Mouse (Mus musculus) thymus, postnatal 0 days (tissue): ENCODE data around the gene Snx18. TPM values are rescaled to one million over a fixed set of nuclear protein-coding genes. Genes with fewer than 3 reads are reported as not detected.

Experiments
- DNase-seq: peaks from one replicate; pipeline ENCODE4 v3.0.0-alpha.2; 2015; ENCODE audit warnings: low spot score
- polyA plus RNA-seq: library from polyadenylated mRNA; unstranded; fragments of >200 nt; fragmentation: Nextera tagmentation; extraction: Ambion mirVana; gene quantifications from 2 replicates; pipeline ENCODE4 v1.2.1, GENCODE M21; 2015

Snx18 gene
- 12.9 and 15.5 TPM in 2 replicates for polyA plus RNA-seq

DNA sequence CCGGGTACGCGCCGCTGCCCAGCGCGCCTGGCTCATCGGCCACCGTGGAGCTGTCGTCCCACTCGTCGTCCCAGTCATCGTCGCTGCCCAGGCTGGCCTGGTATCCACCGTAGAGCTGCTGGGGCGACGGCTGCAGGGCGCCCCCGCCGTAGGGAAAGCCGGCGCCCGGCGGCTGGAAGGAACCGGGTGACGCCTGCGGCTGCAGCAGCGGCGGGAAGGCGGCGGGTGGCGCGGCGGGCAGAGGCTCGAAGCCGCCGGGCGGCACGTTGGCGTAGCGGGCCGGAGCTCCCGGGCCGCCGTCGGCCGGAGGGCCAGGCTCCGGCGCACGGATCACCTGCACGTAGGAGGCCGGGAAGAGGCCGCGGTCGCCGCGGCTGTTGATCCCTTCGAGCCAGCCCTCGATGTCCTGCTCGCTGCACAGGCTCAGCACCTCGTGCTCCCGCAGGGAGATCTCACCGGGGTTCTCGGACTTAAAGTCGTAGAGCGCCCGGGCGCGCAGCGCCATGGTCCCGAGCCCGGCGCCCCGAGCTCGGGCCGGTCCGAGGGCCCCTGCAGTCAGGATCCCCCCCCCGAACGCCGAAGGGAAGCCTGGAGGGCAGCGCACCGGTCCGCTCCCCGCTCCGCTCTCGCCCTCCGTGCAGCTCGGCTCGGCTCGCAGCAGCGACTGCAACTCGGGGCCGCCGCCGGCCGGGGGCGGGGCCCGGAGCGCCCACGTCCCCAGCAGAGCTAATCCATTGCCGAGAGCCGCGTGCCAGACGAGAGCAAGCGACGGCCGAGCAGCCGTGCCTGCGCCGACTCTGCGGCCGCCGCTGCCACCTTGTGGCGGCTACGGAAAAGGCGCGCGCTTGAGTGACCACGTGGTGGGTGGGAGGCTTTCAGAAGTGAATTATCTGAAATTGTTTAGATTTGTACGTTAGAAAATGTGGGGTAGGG lies at the start of gene Snx18:
Gene Snx18 (minus strand): TSS at position 674 of the 933 bp plus-strand sequence.
- DNase-seq, result peak; percentile 96

DNA sequence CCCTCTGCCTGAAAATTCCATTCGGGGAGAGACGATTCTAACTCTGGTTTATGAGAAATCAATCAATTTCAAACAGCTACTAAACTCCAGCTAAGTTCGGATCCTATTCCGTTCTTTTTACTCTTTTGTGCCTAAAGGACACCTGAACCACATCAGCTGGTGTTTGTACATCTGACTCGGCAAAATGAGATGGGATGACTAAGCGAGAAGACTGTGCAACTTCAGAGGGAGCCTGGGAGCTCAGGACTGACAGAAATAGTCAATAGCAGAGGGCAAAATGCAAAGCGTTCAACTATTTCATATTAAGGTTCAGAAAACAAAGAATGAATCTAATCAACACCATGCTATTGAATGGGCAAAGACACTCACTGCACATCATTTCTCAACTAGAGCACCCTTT lies 45.5 kb upstream of the Snx18 start:
- DNase-seq, result no peak

DNA sequence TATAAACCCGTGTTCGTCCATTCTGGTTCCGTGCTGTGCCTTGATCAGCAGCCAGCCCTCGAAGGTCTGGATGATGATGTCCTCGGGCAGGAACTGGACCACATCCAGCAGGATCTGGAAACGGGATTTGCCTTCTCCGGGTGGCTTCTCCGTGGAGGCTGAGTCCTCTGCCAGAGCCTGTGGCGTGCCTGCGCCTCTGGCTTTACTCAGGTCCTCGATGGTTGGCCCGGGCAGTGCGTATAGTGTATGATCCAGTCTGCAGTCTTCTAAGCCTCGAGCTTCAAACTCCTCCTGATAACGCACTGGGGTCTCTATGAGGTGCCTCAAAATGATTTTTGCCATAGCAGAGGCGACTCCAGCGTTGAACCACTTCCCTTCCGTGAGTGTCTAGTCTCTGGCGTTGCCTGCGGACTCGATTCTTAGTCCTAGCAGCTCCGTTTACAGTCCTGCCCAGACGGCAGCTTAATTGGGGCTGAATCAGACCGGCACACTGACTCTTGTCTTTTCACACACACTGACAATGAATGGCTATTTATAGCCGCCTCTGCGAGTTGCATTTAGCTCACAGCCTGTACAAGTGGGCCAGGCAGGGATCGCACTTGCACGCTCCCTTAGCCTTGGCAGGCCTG lies 44.9 kb upstream of the Snx18 start, which contains the start of gene Hspb3:
Gene Hspb3 (minus strand): TSS at position 526 of the 629 bp plus-strand sequence.
- no peak for DNase-seq

DNA sequence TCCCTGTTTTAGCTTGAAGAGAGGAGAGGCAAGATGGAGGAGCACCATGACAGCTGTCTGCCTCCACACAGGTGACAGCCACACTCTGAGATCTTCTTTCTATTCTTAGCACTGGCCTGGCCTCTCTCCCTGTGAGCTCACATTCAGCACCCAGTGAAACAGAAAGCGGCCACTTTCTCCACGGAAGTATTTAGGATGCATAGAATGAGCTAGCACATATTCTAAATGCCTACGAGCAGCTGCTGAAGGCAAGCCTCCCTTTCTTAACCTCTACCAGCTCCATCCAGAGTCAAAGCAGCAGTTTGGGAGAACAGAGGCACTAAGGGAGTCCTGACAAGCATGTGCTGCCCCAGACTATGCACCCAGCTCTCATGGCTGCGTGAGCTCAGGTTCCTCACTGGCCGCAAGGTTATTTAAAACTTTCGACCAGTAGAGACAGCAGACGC lies 43.5 kb upstream of the Snx18 start:
- DNase-seq, result peak; percentile 13

GRCm38 (mm10) chr13:113660576-113661310 lies 42.4 kb upstream of the Snx18 start:
- no peak for DNase-seq

DNA sequence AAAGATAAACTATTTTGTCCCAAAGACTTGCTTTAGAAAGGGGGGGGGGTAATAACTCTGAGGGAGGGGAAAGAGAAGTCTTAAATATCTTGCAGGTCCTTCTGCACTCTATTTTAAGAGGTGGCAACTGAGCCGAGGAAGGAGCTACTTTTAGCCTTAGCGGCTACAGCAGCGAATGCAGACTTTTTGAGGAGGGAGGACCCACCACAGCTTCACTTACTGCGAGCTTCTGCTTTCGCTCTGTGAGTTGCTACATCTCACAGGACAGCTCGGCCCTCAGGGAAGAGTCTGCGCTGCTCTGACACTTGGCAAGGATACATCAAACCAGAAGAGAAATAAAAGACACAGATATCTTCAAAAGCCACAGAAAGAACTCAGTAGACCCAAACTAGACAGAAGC lies 38.8 kb upstream of the Snx18 start:
- no peak for DNase-seq

DNA sequence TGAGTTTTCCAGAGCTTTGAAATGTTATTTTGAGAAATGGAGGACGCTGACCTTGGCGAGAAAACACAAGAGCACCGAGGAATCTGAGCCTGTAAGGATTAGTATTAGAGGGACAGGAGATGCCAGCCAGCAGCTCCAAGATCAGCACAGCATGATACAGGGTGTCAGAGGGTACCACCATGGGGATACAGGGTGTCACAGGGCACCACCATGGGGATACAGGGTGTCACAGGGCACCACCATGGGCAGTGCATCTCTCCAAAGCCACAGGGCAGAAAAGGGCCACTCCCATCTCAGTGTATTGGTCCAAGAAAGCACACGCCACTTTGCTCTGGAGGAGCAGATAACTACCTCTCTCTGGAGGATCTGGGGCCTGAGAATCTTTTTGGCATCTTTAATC lies 38.3 kb upstream of the Snx18 start:
- no peak for DNase-seq

- DNase-seq, result no peak
Measured at GRCm38 (mm10) chr13:113655511-113655910, 37.1 kb upstream of the Snx18 start.

DNA sequence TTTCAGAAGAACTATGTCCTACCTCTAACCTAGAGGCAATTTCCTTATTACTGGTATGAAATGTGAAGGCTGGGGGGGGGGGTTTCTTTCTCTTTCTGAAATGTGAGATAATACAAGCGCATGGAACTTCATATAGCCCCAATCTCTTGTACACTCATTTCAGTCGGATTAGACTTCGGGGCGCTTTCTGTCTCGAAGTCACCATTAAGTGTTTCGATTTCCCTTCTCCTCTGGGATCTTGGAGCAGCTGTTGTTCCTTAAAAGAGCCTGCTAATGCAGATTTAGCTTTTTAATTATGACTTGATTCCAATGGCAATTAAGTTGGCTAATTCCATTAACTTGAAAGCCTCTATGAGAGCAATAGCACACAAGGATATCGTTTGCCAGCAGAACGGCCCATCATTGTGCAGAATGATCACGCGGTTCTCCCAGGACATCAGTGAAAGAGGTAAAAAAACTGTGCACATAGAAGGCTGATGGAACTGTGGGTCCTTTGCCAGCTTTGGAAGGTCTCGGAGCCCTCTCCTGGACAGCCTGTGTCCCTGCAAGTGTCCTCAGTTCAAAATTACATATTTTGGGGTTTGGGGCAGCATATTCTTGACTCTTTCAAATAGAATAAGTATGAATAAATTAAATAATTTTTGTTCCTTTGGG lies 22.7 kb upstream of the Snx18 start:
- DNase-seq, result no peak

DNA sequence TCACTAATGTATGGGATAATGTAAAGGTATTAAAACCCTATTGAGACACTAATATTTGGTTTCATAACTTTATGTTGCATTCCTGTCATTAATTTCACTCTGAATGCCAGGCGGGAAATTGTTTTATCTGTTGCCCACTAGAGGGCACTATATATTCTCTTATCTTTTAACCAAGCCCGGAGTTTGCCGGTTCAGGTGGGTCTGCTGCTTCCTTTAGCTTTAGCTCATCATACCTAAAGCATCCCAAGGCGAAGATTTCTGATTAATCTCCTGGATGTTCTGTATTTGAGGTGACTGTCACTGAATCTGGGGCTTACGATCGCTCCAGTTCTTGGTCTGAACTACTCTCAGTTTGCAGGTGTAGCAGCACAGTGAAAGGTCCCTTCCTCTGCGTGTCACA lies 20.6 kb upstream of the Snx18 start:
- DNase-seq, result peak; percentile 64

DNA sequence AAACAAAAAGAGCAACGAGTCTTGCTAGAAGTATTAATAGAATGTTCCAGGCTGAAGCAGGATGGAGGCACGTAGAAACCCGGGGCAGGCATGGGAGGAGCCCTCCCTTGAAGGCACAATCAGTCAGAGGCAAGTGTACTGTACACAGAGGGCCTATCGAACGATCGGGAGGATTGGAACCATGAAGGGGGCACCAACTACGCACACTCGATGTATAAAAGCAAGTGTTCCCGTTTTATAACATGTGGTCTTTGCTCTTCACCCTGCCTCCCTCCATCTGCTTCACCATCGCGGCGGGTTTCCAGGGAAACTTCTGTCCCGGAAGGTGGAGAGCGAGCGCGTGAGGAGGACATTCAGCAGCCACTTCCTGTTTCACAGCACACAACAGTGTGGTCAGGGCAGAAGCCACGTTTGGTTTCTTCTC lies 17.4 kb upstream of the Snx18 start:
- peak; percentile 38 for DNase-seq

GRCm38 (mm10) chr13:113634732-113635481 lies 16.5 kb upstream of the Snx18 start:
- no peak for DNase-seq

DNA sequence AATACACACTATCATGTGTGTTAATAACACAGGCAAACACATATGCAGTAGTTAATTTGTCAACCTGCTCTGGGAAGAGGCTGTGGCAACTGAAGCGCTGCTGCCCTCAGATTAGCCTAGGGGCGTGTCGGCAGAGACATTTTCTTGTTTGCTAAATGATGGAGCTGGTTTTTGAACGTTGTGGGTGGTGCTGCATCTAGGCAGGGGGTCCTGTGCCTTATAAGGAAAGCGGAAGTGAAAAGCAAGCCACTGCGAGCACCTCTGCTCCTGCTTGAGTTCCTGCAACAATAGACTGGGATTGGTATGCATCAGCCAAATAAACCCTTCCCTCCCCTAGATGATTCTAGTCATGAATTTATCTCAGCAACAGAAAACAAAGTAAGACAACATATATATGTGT lies 14.1 kb upstream of the Snx18 start:
- peak; percentile 52 for DNase-seq

DNA sequence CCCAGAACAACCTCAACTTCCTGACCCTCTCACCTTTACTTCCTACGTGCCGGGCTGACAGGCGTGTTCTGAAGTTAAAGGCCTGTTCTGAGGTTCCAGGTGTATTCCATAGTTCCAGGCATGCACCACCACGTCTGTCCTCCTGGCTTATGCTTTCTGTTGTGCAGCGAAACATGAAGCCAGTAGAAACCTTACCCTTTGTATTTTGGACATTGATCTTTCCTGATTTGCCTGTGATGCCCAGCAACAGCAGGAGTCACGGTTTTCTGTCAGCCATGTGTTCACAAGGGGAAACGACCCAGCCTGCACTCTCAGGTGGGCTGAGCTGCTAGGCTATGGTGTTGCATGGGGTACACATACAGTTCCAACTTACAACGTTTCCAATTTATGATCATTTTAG lies 9.2 kb upstream of the Snx18 start:
- DNase-seq, result no peak

- no peak for DNase-seq
Measured at GRCm38 (mm10) chr13:113622865-113623255, 4.5 kb upstream of the Snx18 start.

DNA sequence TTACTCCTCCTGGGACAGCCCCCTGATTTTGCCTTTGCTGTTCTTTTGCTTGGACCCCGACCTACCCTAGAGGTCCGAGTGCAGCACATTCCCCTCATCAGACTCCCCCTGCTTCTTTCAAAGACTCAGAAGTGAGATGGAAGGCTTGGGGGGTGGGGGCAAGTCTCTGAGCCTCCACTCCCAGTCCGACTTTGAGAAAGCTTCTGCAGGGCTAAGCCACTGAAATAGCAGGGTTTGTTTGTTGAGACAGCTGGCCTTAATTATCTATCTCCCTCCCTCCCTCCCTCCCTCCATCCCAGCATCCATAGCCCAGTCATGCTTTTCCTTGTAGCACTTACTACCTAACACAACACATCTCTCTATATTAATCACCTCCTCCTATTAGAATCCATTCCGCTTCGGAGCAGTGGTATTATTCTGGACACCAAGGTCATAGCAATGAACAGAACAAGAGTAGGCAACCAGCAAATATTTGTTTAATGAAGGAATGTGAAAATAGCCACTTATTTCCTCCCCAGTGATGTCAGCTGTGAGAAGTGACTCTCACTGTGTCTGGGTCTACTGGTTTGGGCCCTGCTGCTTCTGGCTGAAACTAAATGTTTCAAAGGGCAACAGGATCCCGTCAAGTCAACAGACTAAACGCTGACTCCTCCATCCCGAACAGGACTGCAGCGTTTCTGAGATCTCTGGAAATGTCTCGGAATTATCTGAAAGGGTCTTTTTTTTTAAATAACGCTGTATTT lies 3.9 kb upstream of the Snx18 start:
- no peak for DNase-seq

GRCm38 (mm10) chr13:113619003-113619402 lies 639 bp upstream of the Snx18 start:
- DNase-seq, result no peak

DNA sequence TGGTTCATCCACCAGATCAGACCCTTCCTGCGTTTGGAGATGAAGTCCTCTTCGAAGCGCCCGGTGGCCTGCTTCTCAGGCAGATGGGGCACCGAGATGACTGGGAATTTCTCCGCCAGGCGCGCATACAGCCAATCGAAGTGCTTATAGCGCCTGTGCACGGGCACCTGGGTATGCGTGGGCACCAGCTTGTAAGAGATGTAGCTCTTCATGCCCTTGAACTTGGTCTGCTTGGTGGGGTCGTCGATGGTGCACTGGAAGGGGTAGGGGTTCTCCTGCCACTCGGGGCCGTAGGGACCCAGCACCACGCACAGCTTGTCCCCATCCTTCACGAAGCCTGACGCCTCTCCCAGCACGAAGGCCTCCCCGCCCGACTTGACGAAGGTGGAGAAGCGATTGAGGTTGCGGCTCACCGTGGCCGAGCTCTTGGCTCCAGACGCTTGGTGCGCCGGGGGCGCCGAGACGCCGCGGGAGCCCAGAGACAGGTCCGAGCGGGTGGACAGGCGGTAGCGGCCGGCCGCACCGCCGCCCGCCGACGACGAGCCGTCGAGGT lies 950 bp downstream of the Snx18 start:
- peak; percentile 52 for DNase-seq

GRCm38 (mm10) chr13:113616751-113617337 lies 1.5 kb downstream of the Snx18 start:
- DNase-seq, result no peak
